Mouse (Mus musculus): Measurements from ENCODE around the gene Hist1h2be. TPM values are rescaled to one million over a fixed set of nuclear protein-coding genes. Genes with fewer than 3 reads are reported as not detected.

The Hist1h2be gene
- polyA plus RNA-seq (2014; fragmentation: Illumina TruSeq; extraction: RNeasy Lipid Tissue Mini Kit (QIAGEN cat#74804); ENCODE audit: low replicate concordance) = 2.2 TPM

GRCm38 (mm10) chr13:23620733-23621531, at the start of gene Hist1h2be:
Hist1h2be (minus strand) TSS chr13:23621124.

DNA sequence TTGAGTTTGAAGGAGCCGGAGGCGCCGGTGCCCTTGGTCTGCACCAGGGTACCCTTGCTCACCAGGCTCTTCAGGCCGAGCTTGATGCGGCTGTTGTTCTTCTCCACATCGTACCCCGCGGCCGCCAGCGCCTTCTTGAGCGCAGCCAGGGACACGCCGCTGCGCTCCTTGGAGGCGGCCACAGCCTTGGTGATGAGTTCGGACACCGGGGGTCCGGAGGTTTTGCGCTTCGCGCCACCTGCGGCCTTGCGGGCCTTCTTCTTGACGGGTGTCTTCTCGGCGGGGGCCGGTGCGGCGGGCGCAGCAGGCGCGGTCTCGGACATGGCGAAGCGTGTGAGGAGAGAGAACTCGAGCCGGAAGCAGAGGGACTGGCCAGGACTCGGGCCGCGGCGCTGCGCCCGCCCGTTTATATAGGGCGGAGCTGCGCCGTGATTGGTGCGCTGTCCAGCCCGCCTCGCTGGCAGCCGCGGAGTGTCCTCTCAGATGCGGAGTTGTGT, 1.3 kb upstream of the Hist1h2be start, which contains the start of gene Hist1h1e:
Gene Hist1h1e (minus strand): TSS at position 384 of the 497 bp plus-strand sequence.

GRCm38 (mm10) chr13:23581408-23582218, 39.3 kb downstream of the Hist1h2be start, which contains the start of gene Hist1h4d:
Hist1h4d (plus strand) TSS chr13:23581598.

GRCm38 (mm10) chr13:23575271-23575851, 45.6 kb downstream of the Hist1h2be start, which contains the start of gene Hist1h3d:
Hist1h3d (plus strand) TSS chr13:23575763.

DNA sequence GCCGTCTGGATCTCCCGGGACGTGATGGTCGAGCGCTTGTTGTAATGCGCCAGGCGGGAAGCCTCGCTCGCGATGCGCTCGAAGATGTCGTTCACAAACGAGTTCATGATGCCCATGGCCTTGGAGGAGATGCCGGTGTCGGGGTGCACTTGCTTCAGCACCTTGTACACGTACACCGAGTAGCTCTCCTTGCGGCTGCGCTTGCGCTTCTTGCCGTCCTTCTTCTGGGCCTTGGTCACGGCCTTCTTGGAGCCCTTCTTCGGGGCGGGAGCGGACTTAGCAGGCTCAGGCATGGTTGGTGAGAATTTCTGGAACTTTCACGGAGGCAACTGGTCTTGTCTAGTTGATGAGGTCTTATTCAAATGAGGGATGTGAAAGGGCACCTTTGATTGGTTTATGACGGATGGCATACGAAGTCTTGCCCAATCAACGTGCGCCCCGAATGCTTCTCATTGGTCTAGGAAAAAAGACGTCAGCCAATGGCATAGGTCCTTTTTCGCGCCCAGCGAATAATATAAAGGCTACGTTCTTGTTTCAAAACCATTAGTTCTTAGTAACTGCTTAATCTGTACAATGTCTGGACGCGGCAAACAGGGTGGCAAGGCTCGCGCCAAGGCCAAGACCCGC, 46.9 kb downstream of the Hist1h2be start, which contains the start of the genes Hist1h2bf and Hist1h2ad:
Gene Hist1h2bf (minus strand): TSS at position 299 of the 627 bp plus-strand sequence.
Gene Hist1h2ad (plus strand): TSS at position 484 of the 627 bp plus-strand sequence.

GRCm38 (mm10) chr13:23571022-23571503, 49.9 kb downstream of the Hist1h2be start, which contains the start of the genes Hist1h2ae and Hist1h2bg:
Hist1h2ae (minus strand) TSS chr13:23571220.
Hist1h2bg (plus strand) TSS chr13:23571396.

DNA sequence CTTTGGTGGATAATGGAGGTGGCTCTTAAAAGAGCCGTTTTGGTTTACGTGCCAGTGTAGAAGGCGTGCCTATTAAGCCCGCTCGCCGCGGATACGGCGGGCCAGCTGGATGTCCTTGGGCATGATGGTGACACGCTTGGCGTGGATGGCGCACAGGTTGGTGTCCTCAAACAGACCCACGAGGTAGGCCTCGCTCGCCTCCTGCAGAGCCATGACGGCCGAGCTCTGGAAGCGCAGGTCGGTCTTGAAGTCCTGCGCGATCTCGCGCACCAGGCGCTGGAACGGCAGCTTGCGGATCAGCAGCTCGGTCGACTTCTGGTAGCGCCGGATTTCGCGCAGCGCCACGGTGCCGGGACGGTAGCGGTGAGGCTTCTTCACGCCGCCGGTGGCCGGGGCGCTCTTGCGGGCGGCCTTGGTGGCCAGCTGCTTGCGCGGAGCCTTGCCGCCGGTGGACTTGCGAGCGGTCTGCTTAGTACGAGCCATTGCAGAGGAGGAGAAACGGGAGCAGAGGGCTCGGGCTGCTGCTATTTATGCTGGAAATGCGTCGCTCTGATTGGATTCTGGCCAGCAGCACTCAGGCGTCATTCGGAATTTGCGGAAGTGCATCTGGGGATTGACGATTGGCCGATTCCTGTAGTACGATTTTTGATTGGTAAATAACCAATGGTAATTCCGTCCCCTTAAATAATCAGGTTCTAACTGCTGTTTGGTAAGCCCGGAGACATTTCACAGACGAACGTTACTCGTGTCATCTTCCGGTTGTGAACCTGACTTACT, 58.9 kb downstream of the Hist1h2be start, which contains the start of gene Hist1h3e:
Gene Hist1h3e (minus strand): TSS at position 487 of the 777 bp plus-strand sequence.

GRCm38 (mm10) chr13:23552962-23553361, 68.0 kb downstream of the Hist1h2be start, which contains the start of gene Hist1h1d:
Hist1h1d (plus strand) TSS chr13:23553262.

DNA sequence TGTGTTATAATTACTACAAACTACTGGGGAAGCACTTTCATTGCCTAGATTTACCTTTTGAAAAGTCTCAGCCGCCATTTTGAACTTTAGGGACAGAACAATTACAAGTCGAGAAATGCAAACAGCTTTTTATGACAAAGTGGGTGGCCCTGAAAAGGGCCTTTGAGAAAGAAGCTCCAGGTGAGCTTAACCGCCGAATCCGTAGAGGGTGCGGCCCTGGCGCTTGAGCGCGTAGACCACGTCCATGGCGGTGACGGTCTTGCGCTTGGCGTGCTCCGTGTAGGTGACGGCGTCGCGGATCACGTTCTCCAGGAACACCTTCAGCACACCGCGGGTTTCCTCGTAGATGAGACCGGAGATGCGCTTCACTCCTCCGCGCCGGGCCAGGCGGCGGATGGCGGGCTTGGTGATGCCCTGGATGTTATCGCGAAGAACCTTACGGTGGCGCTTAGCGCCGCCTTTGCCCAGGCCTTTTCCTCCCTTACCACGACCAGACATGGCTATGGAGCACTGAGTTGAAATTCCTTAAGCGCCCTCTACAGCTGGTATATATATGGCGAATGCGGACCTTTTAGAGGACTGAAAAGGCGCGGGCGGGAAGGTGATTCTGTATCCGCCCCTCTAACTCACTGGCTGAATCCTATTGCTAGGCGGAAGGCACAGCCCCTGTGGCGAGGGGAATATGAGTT, 69.6 kb downstream of the Hist1h2be start, which contains the start of gene Hist1h4f:
Gene Hist1h4f (minus strand): TSS at position 503 of the 689 bp plus-strand sequence.

DNA sequence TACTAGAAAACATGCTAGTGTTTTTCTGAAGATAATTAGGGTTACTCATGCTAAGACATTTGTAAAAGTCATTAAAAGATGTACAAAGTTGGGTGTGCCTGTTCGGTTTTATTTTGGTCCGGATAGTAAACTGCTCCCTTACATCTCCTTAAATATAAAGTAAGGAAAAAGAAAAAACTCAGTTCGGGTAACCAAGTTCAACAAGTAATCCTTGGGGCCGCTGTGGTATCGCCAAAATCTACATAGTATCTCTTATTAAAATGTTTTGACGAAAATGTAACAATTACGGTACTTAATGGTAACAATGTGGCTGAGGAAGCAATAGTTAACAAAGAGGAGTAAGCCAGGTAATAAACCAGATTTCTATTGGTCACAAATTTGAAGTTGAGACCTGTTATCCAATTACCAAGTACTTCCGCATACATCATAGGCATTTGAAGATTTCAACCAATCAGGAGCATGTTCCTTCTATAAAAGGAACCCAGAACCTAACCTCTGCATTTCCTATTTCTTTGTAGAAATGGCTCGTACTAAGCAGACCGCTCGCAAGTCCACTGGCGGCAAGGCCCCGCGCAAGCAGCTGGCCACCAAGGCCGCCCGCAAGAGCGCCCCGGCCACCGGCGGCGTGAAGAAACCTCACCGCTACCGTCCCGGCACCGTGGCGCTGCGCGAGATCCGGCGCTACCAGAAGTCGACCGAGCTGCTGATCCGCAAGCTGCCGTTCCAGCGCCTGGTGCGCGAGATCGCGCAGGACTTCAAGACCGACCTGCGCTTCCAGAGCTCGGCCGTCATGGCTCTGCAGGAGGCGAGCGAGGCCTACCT, 76.7 kb downstream of the Hist1h2be start, which contains the start of gene Hist1h3f:
Gene Hist1h3f (plus strand): TSS at position 88 of the 822 bp plus-strand sequence.

DNA sequence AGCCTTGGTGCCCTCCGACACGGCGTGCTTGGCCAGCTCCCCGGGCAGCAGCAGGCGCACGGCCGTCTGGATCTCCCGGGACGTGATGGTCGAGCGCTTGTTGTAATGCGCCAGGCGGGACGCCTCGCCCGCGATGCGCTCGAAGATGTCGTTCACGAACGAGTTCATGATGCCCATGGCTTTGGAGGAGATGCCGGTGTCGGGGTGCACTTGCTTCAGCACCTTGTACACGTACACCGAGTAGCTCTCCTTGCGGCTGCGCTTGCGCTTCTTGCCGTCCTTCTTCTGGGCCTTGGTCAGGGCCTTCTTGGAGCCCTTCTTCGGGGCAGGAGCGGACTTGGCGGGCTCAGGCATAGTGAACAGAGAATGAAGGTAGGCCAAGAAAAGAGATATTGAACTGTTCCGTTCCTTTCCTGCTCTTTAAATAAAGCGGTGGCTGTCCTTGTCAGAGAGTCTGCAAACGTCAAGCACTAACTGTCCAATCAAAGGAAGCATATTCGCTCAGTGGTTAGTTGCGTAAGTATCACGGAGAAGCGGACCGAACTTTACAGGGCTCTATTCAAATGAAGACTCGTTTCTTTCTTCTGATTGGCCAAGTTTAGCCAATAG, 77.8 kb downstream of the Hist1h2be start, which contains the start of gene Hist1h2bh:
Gene Hist1h2bh (minus strand): TSS at position 394 of the 609 bp plus-strand sequence.

GRCm38 (mm10) chr13:23535137-23536075, 85.5 kb downstream of the Hist1h2be start, which contains the start of gene Hist1h3g:
Hist1h3g (plus strand) TSS chr13:23535422.

Other genes with a start within 250 kb of the Hist1h2be start
- 1.4 TPM for gene Abt1, start 197.3 kb downstream of the Hist1h2be start, polyA plus RNA-seq (2014; fragmentation: Illumina TruSeq; extraction: RNeasy Lipid Tissue Mini Kit (QIAGEN cat#74804); ENCODE audit: low replicate concordance)
- gene Btn1a1, start 155.2 kb downstream of the Hist1h2be start, polyA plus RNA-seq (2014; fragmentation: Illumina TruSeq; extraction: RNeasy Lipid Tissue Mini Kit (QIAGEN cat#74804); ENCODE audit: low replicate concordance) = not detected
- gene Btn2a2, start 132.3 kb downstream of the Hist1h2be start, polyA plus RNA-seq (2014; fragmentation: Illumina TruSeq; extraction: RNeasy Lipid Tissue Mini Kit (QIAGEN cat#74804); ENCODE audit: low replicate concordance) = not detected
- gene Hist1h4h, start 90.1 kb downstream of the Hist1h2be start, polyA plus RNA-seq (2014; fragmentation: Illumina TruSeq; extraction: RNeasy Lipid Tissue Mini Kit (QIAGEN cat#74804); ENCODE audit: low replicate concordance) = not detected
- not detected for gene Hist1h2af, start 87.2 kb downstream of the Hist1h2be start, polyA plus RNA-seq (2014; fragmentation: Illumina TruSeq; extraction: RNeasy Lipid Tissue Mini Kit (QIAGEN cat#74804); ENCODE audit: low replicate concordance)
- gene Hist1h3g, start 85.7 kb downstream of the Hist1h2be start, polyA plus RNA-seq (2014; fragmentation: Illumina TruSeq; extraction: RNeasy Lipid Tissue Mini Kit (QIAGEN cat#74804); ENCODE audit: low replicate concordance) = not detected
- 0.59 TPM for gene Hist1h2bh, start 77.7 kb downstream of the Hist1h2be start, polyA plus RNA-seq (2014; fragmentation: Illumina TruSeq; extraction: RNeasy Lipid Tissue Mini Kit (QIAGEN cat#74804); ENCODE audit: low replicate concordance)
- gene Hist1h3f, start 77.1 kb downstream of the Hist1h2be start, polyA plus RNA-seq (2014; fragmentation: Illumina TruSeq; extraction: RNeasy Lipid Tissue Mini Kit (QIAGEN cat#74804); ENCODE audit: low replicate concordance) = not detected
- gene Hist1h4f, start 69.5 kb downstream of the Hist1h2be start, polyA plus RNA-seq (2014; fragmentation: Illumina TruSeq; extraction: RNeasy Lipid Tissue Mini Kit (QIAGEN cat#74804); ENCODE audit: low replicate concordance) = not detected
- gene Hist1h1d, start 67.9 kb downstream of the Hist1h2be start, polyA plus RNA-seq (2014; fragmentation: Illumina TruSeq; extraction: RNeasy Lipid Tissue Mini Kit (QIAGEN cat#74804); ENCODE audit: low replicate concordance) = 0.52 TPM
- 0.56 TPM for gene Hist1h3e, start 58.8 kb downstream of the Hist1h2be start, polyA plus RNA-seq (2014; fragmentation: Illumina TruSeq; extraction: RNeasy Lipid Tissue Mini Kit (QIAGEN cat#74804); ENCODE audit: low replicate concordance)
- 0.97 TPM for gene Hist1h2ae, start 49.9 kb downstream of the Hist1h2be start, polyA plus RNA-seq (2014; fragmentation: Illumina TruSeq; extraction: RNeasy Lipid Tissue Mini Kit (QIAGEN cat#74804); ENCODE audit: low replicate concordance)
- 0.85 TPM for gene Hist1h2bg, start 49.7 kb downstream of the Hist1h2be start, polyA plus RNA-seq (2014; fragmentation: Illumina TruSeq; extraction: RNeasy Lipid Tissue Mini Kit (QIAGEN cat#74804); ENCODE audit: low replicate concordance)
- gene Hist1h2bf, start 46.9 kb downstream of the Hist1h2be start, polyA plus RNA-seq (2014; fragmentation: Illumina TruSeq; extraction: RNeasy Lipid Tissue Mini Kit (QIAGEN cat#74804); ENCODE audit: low replicate concordance) = not detected
- not detected for gene Hist1h2ad, start 46.7 kb downstream of the Hist1h2be start, polyA plus RNA-seq (2014; fragmentation: Illumina TruSeq; extraction: RNeasy Lipid Tissue Mini Kit (QIAGEN cat#74804); ENCODE audit: low replicate concordance)
- gene Hist1h3d, start 45.4 kb downstream of the Hist1h2be start, polyA plus RNA-seq (2014; fragmentation: Illumina TruSeq; extraction: RNeasy Lipid Tissue Mini Kit (QIAGEN cat#74804); ENCODE audit: low replicate concordance) = 1.4 TPM
- gene Hist1h4d, start 39.5 kb downstream of the Hist1h2be start, polyA plus RNA-seq (2014; fragmentation: Illumina TruSeq; extraction: RNeasy Lipid Tissue Mini Kit (QIAGEN cat#74804); ENCODE audit: low replicate concordance) = 0.67 TPM
- gene Hist1h1e, start 1.4 kb upstream of the Hist1h2be start, polyA plus RNA-seq (2014; fragmentation: Illumina TruSeq; extraction: RNeasy Lipid Tissue Mini Kit (QIAGEN cat#74804); ENCODE audit: low replicate concordance) = 0.30 TPM
- 1.2 TPM for gene Hist1h2ac, start 62.8 kb upstream of the Hist1h2be start, polyA plus RNA-seq (2014; fragmentation: Illumina TruSeq; extraction: RNeasy Lipid Tissue Mini Kit (QIAGEN cat#74804); ENCODE audit: low replicate concordance)
- 239 TPM for gene Hist1h2bc, start 63.1 kb upstream of the Hist1h2be start, polyA plus RNA-seq (2014; fragmentation: Illumina TruSeq; extraction: RNeasy Lipid Tissue Mini Kit (QIAGEN cat#74804); ENCODE audit: low replicate concordance)
- not detected for gene Hist1h1t, start 74.7 kb upstream of the Hist1h2be start, polyA plus RNA-seq (2014; fragmentation: Illumina TruSeq; extraction: RNeasy Lipid Tissue Mini Kit (QIAGEN cat#74804); ENCODE audit: low replicate concordance)
- 1.6 TPM for gene Hist1h4c, start 77.3 kb upstream of the Hist1h2be start, polyA plus RNA-seq (2014; fragmentation: Illumina TruSeq; extraction: RNeasy Lipid Tissue Mini Kit (QIAGEN cat#74804); ENCODE audit: low replicate concordance)
- 13.5 TPM for gene Hfe, start 89.7 kb upstream of the Hist1h2be start, polyA plus RNA-seq (2014; fragmentation: Illumina TruSeq; extraction: RNeasy Lipid Tissue Mini Kit (QIAGEN cat#74804); ENCODE audit: low replicate concordance)
- 15.6 TPM for gene Hist1h1c, start 117.7 kb upstream of the Hist1h2be start, polyA plus RNA-seq (2014; fragmentation: Illumina TruSeq; extraction: RNeasy Lipid Tissue Mini Kit (QIAGEN cat#74804); ENCODE audit: low replicate concordance)
- not detected for gene Hist1h3c, start 124.5 kb upstream of the Hist1h2be start, polyA plus RNA-seq (2014; fragmentation: Illumina TruSeq; extraction: RNeasy Lipid Tissue Mini Kit (QIAGEN cat#74804); ENCODE audit: low replicate concordance)
- gene Hist1h2bb, start 125.6 kb upstream of the Hist1h2be start, polyA plus RNA-seq (2014; fragmentation: Illumina TruSeq; extraction: RNeasy Lipid Tissue Mini Kit (QIAGEN cat#74804); ENCODE audit: low replicate concordance) = not detected
- not detected for gene Hist1h2ab, start 130.0 kb upstream of the Hist1h2be start, polyA plus RNA-seq (2014; fragmentation: Illumina TruSeq; extraction: RNeasy Lipid Tissue Mini Kit (QIAGEN cat#74804); ENCODE audit: low replicate concordance)
- gene Hist1h3b, start 131.1 kb upstream of the Hist1h2be start, polyA plus RNA-seq (2014; fragmentation: Illumina TruSeq; extraction: RNeasy Lipid Tissue Mini Kit (QIAGEN cat#74804); ENCODE audit: low replicate concordance) = not detected
- gene Hist1h4b, start 135.9 kb upstream of the Hist1h2be start, polyA plus RNA-seq (2014; fragmentation: Illumina TruSeq; extraction: RNeasy Lipid Tissue Mini Kit (QIAGEN cat#74804); ENCODE audit: low replicate concordance) = not detected
- not detected for gene Hist1h4a, start 140.1 kb upstream of the Hist1h2be start, polyA plus RNA-seq (2014; fragmentation: Illumina TruSeq; extraction: RNeasy Lipid Tissue Mini Kit (QIAGEN cat#74804); ENCODE audit: low replicate concordance)
- not detected for gene Hist1h3a, start 141.3 kb upstream of the Hist1h2be start, polyA plus RNA-seq (2014; fragmentation: Illumina TruSeq; extraction: RNeasy Lipid Tissue Mini Kit (QIAGEN cat#74804); ENCODE audit: low replicate concordance)
- gene Hist1h1a, start 142.5 kb upstream of the Hist1h2be start, polyA plus RNA-seq (2014; fragmentation: Illumina TruSeq; extraction: RNeasy Lipid Tissue Mini Kit (QIAGEN cat#74804); ENCODE audit: low replicate concordance) = not detected
- gene Trim38, start 148.8 kb upstream of the Hist1h2be start, polyA plus RNA-seq (2014; fragmentation: Illumina TruSeq; extraction: RNeasy Lipid Tissue Mini Kit (QIAGEN cat#74804); ENCODE audit: low replicate concordance) = 67.0 TPM
- gene Slc17a2, start 185.9 kb upstream of the Hist1h2be start, polyA plus RNA-seq (2014; fragmentation: Illumina TruSeq; extraction: RNeasy Lipid Tissue Mini Kit (QIAGEN cat#74804); ENCODE audit: low replicate concordance) = 0.33 TPM
- gene Slc17a3, start 218.3 kb upstream of the Hist1h2be start, polyA plus RNA-seq (2014; fragmentation: Illumina TruSeq; extraction: RNeasy Lipid Tissue Mini Kit (QIAGEN cat#74804); ENCODE audit: low replicate concordance) = not detected
- gene Slc17a1, start 246.6 kb upstream of the Hist1h2be start, polyA plus RNA-seq (2014; fragmentation: Illumina TruSeq; extraction: RNeasy Lipid Tissue Mini Kit (QIAGEN cat#74804); ENCODE audit: low replicate concordance) = not detected

Measured in small intestine, adult 10 weeks (tissue).